Mouse (Mus musculus) forebrain, embryonic 13.5 days (tissue): ENCODE data around the gene Gsg1. TPM values are rescaled to one million over a fixed set of nuclear protein-coding genes. Genes with fewer than 3 reads are reported as not detected.

Experiments
- ATAC-seq: fragments of 200-750 bp; cut with Nextera tagmentation; 2 replicates; pipeline ENCODE4 v1.8.0; 2017
- H3K27ac ChIP-seq: fragments of 300-500 bp; sonication (generic); 2 replicates; pipeline ENCODE4 v1.5.1; 2015; ENCODE audit warnings: inconsistent platforms, mild to moderate bottlenecking, moderate library complexity
- H3K27me3 ChIP-seq: fragments of 300-500 bp; sonication (generic); 2 replicates; pipeline ENCODE4 v1.6.1; 2015; ENCODE audit warnings: mild to moderate bottlenecking, inconsistent platforms
- H3K36me3 ChIP-seq: fragments of 300-500 bp; sonication (generic); 2 replicates; pipeline ENCODE4 v1.6.1; 2015; ENCODE audit warnings: mild to moderate bottlenecking, inconsistent platforms; ENCODE audit not compliant: poor library complexity, severe bottlenecking
- H3K4me1 ChIP-seq: fragments of 300-500 bp; sonication (generic); 2 replicates; pipeline ENCODE4 v1.6.1; 2015; ENCODE audit warnings: inconsistent platforms
- H3K4me2 ChIP-seq: fragments of 300-500 bp; sonication (generic); 2 replicates; pipeline ENCODE4 v1.6.1; 2015; ENCODE audit warnings: inconsistent platforms, mild to moderate bottlenecking, moderate library complexity
- H3K4me3 ChIP-seq: fragments of 300-500 bp; sonication (generic); 2 replicates; pipeline ENCODE4 v1.5.1; 2015; ENCODE audit warnings: mild to moderate bottlenecking, inconsistent platforms
- H3K9ac ChIP-seq: fragments of 300-500 bp; sonication (generic); 2 replicates; pipeline ENCODE4 v1.6.1; 2015; ENCODE audit warnings: mild to moderate bottlenecking, inconsistent platforms
- H3K9me3 ChIP-seq: fragments of 300-500 bp; sonication (generic); replicated peaks from 2 replicates; pipeline ENCODE4 v1.6.1; 2016; ENCODE audit warnings: inconsistent platforms
- WGBS: fragments of 180-500 bp; shearing (Covaris S2); methylation state at CpG from one replicate; pipeline ENCODE4 v1.1.7; 2015; 5-methylcytosine and 5-hydroxymethylcytosine counted together
- polyA plus RNA-seq: library from polyadenylated mRNA; unstranded; fragments of >200 nt; fragmentation: Nextera tagmentation; extraction: Ambion mirVana; gene quantifications from 2 replicates; pipeline ENCODE4 v1.2.1, GENCODE M21; 2015

Gene Gsg1
- polyA plus RNA-seq, 1 experiment from 2014 or later: 0.41 TPM

DNA sequence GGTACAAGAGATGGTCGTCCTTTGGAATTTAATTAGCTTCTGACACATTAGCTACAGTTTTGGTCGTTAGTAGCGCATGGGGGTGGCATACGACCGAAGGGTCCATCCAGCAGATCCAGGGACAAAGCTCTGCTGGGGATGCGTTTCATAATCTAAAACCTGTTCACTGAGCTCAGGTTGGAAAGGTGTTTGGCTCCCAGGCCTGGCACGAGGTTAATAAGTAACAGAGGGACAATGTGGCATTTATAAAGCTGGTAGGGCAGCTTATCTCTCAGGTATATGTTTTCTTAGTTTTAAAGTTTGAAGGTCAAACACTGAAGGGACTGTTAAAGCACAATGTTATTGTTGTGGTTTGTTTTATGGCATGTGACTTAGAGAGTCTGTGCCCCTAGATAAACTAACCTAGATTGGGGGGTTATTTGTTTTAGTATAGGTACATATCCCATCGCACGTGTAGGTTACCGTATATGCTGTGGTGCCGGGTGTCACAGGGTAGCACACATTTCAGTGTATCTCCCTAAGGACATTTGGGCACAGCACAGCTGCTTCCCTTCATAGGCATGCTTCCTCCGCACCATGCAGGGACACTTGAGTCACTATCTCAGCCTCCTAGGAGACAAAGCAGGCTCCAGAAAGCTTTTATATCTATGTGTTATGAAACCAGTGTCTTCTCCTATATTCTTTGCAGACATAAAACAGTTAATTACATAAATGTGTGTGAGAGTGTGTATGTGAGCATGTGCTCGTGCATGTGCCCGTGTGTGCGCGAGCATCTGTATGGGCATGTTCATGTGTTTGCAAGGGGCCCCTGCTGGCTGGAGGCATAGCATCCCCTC is 53.8 kb downstream of the Gsg1 start:
- no peaks in the 10 kb centered on the region for H3K27me3 ChIP-seq
- H3K9me3 ChIP-seq: no peaks in the 10 kb centered on the region
- 83% methylated on average over 16 of the region's 16 CpGs for WGBS
- no peak overlapping the region; the same call in 1 of the 2 replicates for H3K9ac ChIP-seq
- H3K4me2 ChIP-seq: no peak overlapping the region
- H3K36me3 ChIP-seq: no peaks in the 10 kb centered on the region
- H3K4me3 ChIP-seq: no peak overlapping the region
- H3K4me1 ChIP-seq: peaks cover 33% of the 10 kb centered on the region
- no peak for ATAC-seq
- no peak overlapping the region for H3K27ac ChIP-seq

DNA sequence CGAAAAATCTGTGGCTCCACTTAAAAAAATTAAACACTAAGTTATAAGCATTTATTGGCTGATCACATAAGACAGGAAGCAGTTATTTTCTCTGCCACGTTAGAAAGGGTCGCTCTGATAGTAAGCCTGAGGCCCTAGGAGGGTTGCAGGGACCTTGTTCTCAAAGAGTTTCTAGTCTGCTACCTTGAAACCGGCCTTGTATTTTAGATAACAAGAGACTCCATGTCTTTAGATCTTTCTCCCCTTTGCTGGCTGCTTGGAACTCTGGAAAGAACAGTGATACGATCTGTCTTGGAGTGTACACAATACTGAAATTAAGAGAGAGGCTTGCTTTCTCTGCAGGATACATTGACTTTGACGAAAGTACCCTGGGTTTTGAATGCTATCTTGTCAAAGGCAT is 55.4 kb downstream of the Gsg1 start:
- Histone ChIP-seq H3K4me3 (peak overlapping the region; percentile 87), H3K27ac (no peak overlapping the region)
- WGBS: 30% methylated on average over 6 of the region's 6 CpGs

DNA sequence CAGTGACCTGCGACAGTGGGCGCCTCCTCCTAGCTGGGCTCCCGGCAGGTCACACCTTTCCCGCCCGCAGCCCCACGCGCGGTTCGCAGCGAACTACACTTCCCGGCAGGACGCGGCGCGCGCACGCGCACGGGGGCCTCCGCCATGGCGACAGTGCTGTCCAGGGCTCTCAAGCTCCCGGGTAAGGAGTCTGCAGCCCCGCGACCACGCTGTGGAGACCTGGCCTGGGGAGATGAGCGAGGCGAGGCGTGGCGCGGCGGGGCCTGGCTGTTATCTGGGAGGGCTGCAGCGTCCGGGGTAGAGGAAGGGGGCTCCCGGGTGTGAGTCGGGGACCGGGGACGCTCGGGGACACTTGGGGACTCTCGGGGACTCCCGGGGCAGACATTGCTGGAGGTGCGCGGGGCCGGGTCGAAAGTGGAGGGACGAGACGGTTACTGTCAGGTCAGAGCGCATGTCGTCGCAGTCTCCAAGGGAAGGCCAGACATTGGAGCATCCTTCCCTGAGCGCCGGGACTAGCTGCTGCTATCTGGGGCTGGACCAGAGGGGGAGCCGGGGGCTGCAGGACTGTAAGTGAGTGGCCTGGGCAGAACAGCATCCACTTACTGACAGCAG is 56.1 kb downstream of the Gsg1 start, which contains the start of the genes Fam234b and Hebp1:
Fam234b (plus strand) TSS at position 57 of the 612 bp plus-strand sequence.
Hebp1 (minus strand) TSS at position 102 of the 612 bp plus-strand sequence.
- Histone ChIP-seq H3K4me3 (peak within 1 kb of the TSS; percentile 87), H3K27ac (peak within 1 kb of the TSS; percentile 72), H3K4me1 (peaks cover 24% of the 10 kb centered on the region), H3K9me3 (no peaks in the 10 kb centered on the region), H3K27me3 (no peaks in the 10 kb centered on the region), H3K36me3 (no peaks in the 10 kb centered on the region), H3K4me2 (peak within 1 kb of the TSS; percentile 89), H3K9ac (peak within 1 kb of the TSS; percentile 92)
- ATAC-seq: peak; percentile 96
- WGBS: under 1% methylated on average over 52 of the region's 52 CpGs

More for the DNA sequence above, 55.4 kb downstream of the Gsg1 start:
- Histone ChIP-seq H3K27me3 (no peaks in the 10 kb centered on the region), H3K4me1 (peaks cover 26% of the 10 kb centered on the region), H3K9ac (peak overlapping the region; percentile 92), H3K4me2 (peak overlapping the region; percentile 89), H3K36me3 (no peaks in the 10 kb centered on the region), H3K9me3 (no peaks in the 10 kb centered on the region)
- no peak for ATAC-seq

DNA sequence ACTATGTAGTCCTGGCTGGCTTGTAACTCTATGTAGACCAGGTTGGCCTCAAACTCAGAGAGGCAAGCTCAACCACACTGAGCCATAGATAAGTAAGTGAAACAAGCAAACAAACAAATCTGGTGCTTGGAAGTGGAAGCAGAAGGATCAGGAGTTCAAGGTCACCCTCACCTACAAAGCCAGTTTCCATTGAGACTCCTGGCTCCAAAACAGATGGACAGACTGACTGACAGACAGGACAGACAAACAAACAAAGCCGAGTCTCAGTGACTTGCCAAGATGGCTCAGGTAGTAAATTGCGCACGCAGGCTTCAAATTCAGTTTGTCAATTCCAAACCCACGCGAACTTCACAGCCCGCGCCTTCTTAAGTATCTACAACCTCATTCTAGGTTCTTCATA is 56.7 kb downstream of the Gsg1 start:
- Histone ChIP-seq H3K27me3 (no peaks in the 10 kb centered on the region), H3K4me3 (peak overlapping the region; percentile 87), H3K27ac (no peak overlapping the region), H3K4me1 (peaks cover 24% of the 10 kb centered on the region), H3K9me3 (no peaks in the 10 kb centered on the region), H3K4me2 (peak overlapping the region; percentile 89), H3K9ac (peak overlapping the region; percentile 92), H3K36me3 (no peaks in the 10 kb centered on the region)
- no peak for ATAC-seq
- 21% methylated on average over 7 of the region's 7 CpGs for WGBS

DNA sequence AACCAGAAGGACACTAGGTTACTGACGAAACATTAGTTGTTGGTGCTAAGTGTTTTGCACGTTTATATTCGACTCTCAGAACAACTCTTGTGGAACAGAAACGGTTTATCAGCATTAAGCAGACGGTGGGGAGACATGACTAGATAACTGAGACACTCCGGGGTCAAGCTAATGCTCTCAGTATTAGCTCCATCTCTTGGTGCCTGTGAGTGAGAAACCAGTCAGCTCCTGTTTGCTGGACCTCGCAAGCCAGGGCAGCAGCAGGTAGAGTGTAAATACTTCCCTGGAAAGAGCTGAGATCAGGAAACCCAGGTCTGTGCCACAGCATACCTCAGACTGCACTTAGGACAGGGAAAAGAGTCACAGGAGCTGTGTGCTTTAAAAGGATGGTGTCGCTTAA is 57.4 kb downstream of the Gsg1 start:
- 90% methylated on average over 8 of the region's 8 CpGs for WGBS

DNA sequence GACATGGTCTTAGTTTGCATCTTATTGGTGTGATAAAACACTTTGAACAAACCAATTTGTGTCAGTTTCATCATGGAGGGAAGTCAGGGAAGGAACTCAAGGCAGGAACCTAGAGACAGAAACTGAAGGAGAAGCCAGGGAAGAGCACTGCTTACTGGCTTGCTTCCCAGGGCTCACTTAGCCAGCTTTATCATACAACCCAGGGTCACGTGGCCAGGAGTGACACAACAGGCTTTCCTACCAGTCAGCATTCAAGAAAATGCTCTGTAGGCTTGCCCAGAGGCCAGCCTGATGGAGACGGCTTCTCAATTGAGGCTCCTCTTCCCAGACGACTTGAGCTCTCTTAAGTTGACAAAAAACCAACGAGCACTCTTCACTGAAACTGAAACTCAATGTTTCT is 59.2 kb downstream of the Gsg1 start:
- no peak for ATAC-seq
- H3K27ac ChIP-seq: no peak overlapping the region
- H3K4me1 ChIP-seq: peaks cover 20% of the 10 kb centered on the region
- H3K9ac ChIP-seq: no peak overlapping the region
- no peaks in the 10 kb centered on the region for H3K36me3 ChIP-seq
- H3K4me2 ChIP-seq: no peak overlapping the region
- H3K27me3 ChIP-seq: no peaks in the 10 kb centered on the region
- 79% methylated on average over 4 of the region's 4 CpGs for WGBS
- H3K4me3 ChIP-seq: no peak overlapping the region
- H3K9me3 ChIP-seq: no peaks in the 10 kb centered on the region

More for the DNA sequence above, 57.4 kb downstream of the Gsg1 start:
- H3K27me3 ChIP-seq: no peaks in the 10 kb centered on the region
- no peak overlapping the region for H3K4me2 ChIP-seq
- no peak for ATAC-seq
- H3K4me1 ChIP-seq: peaks cover 24% of the 10 kb centered on the region
- no peak overlapping the region for H3K9ac ChIP-seq
- no peak overlapping the region for H3K27ac ChIP-seq
- no peaks in the 10 kb centered on the region for H3K36me3 ChIP-seq
- no peaks in the 10 kb centered on the region for H3K9me3 ChIP-seq
- H3K4me3 ChIP-seq: no peak overlapping the region

DNA sequence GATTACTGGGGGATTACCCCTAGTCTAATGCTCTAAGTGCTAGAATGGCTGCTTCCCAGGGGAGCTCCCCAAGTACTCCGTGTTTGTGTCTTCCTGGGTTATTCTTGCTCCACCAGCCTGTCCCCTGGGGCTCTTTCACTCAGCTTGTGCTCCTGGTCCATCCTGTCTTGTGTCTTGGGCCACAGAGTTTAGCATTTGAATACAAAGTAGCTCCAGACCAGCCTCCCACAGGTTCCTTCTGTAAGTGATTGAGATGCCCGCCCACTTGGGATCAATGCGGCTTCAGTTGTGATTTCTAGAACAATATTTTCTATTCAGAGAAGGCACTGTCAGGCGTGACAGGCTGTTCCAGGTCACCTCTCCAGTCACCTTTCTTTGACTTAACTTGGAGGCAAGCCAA is 60.4 kb downstream of the Gsg1 start:
- Histone ChIP-seq H3K36me3 (no peaks in the 10 kb centered on the region), H3K9me3 (no peaks in the 10 kb centered on the region), H3K4me1 (peaks cover 9% of the 10 kb centered on the region), H3K4me2 (no peak overlapping the region), H3K4me3 (no peak overlapping the region), H3K27ac (no peak overlapping the region), H3K27me3 (no peaks in the 10 kb centered on the region), H3K9ac (no peak overlapping the region)
- no peak for ATAC-seq
- WGBS: 30% methylated on average over 4 of the region's 4 CpGs

DNA sequence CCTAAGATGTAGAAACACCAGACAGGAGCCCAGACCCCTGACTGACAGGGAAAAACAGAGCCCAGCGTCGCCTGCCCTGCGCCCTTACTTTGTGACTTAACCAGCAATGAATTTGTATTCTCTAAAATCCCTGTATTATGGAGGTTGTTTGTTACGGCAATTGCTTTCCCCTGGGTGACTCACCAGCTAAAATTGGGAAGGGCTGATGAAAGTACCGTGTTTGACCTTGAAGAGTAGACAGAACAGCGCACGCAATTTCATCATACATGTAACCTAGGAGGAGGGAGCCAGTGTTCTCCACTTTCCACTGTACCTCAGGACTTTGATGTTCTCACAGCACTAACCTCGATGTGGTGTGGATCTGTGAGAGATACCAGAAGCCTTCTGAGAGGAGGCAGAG is 61.2 kb downstream of the Gsg1 start:
- Histone ChIP-seq H3K9me3 (no peaks in the 10 kb centered on the region), H3K4me3 (no peak overlapping the region), H3K36me3 (no peaks in the 10 kb centered on the region), H3K9ac (no peak overlapping the region), H3K4me1 (peaks cover 4% of the 10 kb centered on the region; the same call in 1 of the 2 replicates), H3K4me2 (no peak overlapping the region), H3K27ac (no peak overlapping the region), H3K27me3 (no peaks in the 10 kb centered on the region)
- no peak for ATAC-seq
- 82% methylated on average over 8 of the region's 8 CpGs for WGBS

DNA sequence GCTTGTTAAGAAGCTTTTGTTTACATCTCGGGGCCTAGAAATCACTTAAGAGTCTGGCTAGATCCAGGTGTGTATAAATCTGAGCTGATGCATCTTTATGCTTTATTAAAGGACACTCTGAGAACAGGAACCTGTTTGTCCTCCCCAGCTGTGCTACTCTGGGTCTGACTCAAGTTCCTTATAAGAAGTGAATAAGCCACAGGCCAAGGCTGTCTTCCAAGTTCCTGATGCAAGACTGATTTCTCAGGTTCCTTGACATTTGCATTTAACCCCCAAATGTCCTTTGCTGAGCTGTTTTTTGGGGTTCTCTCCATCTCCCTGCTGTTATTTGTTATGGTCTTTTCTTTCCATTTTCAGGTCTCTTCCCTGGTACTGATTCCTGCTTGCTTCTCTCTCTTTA is 62.2 kb downstream of the Gsg1 start:
- Histone ChIP-seq H3K9me3 (no peaks in the 10 kb centered on the region), H3K27ac (no peak overlapping the region), H3K4me1 (no peaks in the 10 kb centered on the region; the same call in 1 of the 2 replicates), H3K27me3 (no peaks in the 10 kb centered on the region), H3K4me2 (no peak overlapping the region), H3K4me3 (no peak overlapping the region), H3K36me3 (no peaks in the 10 kb centered on the region), H3K9ac (no peak overlapping the region)
- 83% methylated on average over 1 of the region's 1 CpGs for WGBS
- no peak for ATAC-seq

DNA sequence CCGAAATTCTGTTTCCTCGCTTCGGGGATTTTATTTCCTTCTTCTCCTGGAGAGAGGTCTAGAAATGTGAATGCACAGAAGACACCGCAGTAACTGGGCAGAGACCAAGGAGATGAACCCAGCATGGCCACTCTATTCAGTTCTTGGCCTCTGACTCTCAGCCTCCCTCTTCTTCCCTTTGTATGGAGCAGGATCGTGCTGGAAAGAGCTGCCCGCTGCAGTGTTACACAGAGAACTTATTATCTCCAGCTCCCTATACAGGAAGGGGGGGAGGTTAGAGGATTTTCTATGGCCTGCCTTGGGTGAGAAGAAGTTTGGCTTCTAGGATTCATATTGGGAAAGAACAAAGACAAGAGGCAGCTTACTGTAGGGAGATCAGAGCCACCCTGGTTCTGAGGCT is 64.0 kb downstream of the Gsg1 start:
- Histone ChIP-seq H3K4me1 (no peaks in the 10 kb centered on the region; the same call in 1 of the 2 replicates), H3K9ac (no peak overlapping the region), H3K27me3 (no peaks in the 10 kb centered on the region), H3K4me3 (no peak overlapping the region), H3K4me2 (no peak overlapping the region), H3K36me3 (no peaks in the 10 kb centered on the region), H3K9me3 (no peaks in the 10 kb centered on the region), H3K27ac (no peak overlapping the region)
- WGBS: 53% methylated on average over 6 of the region's 6 CpGs
- ATAC-seq: no peak

DNA sequence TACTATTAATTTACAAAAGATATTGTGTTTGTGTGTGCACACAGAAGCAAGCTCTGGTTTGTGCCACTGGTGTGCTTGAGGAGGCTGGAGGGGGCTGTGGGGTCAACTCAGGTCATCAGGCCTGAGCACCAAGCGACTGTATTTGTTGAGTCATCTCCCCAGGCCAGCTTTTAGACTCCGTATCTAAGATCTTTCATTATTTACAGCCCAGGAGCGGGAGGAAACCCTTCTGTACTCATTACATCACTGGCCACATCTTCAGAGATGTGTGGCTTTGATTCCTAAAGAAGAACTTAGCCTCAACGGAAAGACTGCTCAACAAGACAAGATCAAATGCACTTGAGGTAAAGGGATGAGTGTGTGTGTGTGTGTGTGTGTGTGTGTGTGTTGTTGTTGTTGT is 65.5 kb downstream of the Gsg1 start:
- no peak for ATAC-seq
- H3K9me3 ChIP-seq: no peaks in the 10 kb centered on the region
- H3K27me3 ChIP-seq: no peaks in the 10 kb centered on the region
- H3K36me3 ChIP-seq: no peaks in the 10 kb centered on the region
- H3K4me1 ChIP-seq: no peaks in the 10 kb centered on the region; the same call in 1 of the 2 replicates
- no peak overlapping the region for H3K27ac ChIP-seq
- no peak overlapping the region for H3K4me2 ChIP-seq
- no peak overlapping the region for H3K9ac ChIP-seq
- H3K4me3 ChIP-seq: no peak overlapping the region
- 85% methylated on average over 4 of the region's 4 CpGs for WGBS
